In genomic region chr7:63937236-63938065, GRCm38 (mm10) we compare ENCODE assay signal across 8 mouse cellular contexts. TPM values are rescaled to one million over a fixed set of nuclear protein-coding genes. Genes with fewer than 3 reads are reported as not detected.
DNase-seq lines count a peak whose midpoint lies in the region; ATAC-seq lines count a peak whose summit lies in the region.

No protein-coding gene starts in this region.

- H3K27me3 ChIP-seq in forebrain, embryonic 11.5 days (ENCODE audit: control insufficient read depth, insufficient read depth, low read length): 0 out of 2 replicates have a peak, but pooled peaks cover 2% of the 10 kb centered on the region

- peak; percentile 81 for DNase-seq in ES-CJ7 (ENCODE audit: low read depth, low spot score)
- peak; percentile 78 for DNase-seq in c-Kit-positive CD71-negative TER-119-negative erythroid progenitor cells, embryonic 14.5 days (ENCODE audit: low read depth)
- DNase-seq in forebrain, embryonic 11.5 days (ENCODE audit: low spot score): peak; percentile 89
- DNase-seq in heart, postnatal 25 days (ENCODE audit: low spot score): peak; percentile 90
- peak; percentile 67 to 76 for DNase-seq in layer of hippocampus, postnatal 10 days (ENCODE audit: low spot score in 2 of 2)
- DNase-seq in lung, postnatal 4 days: peak; percentile 94 to 98
- peak; percentile 87 for DNase-seq in retina, postnatal 1 day
- DNase-seq in urinary bladder, postnatal 10 days (ENCODE audit: low spot score): peak; percentile 53

- H3K36me3 ChIP-seq in forebrain, embryonic 11.5 days (ENCODE audit: control insufficient read depth, insufficient read depth, low read length): no peaks in the 10 kb centered on the region

- H3K27ac ChIP-seq in forebrain, embryonic 11.5 days (ENCODE audit: low read depth, low read length): peak overlapping the region; percentile 74

- peaks cover 12% of the 10 kb centered on the region for H3K4me1 ChIP-seq in forebrain, embryonic 11.5 days (replicated peaks; ENCODE audit: control insufficient read depth, insufficient read depth, low read length)

- peak; percentile 35 for ATAC-seq in forebrain, embryonic 11.5 days (replicated peaks; ENCODE audit: low FRiP score)

- intact Hi-C loops in heart, postnatal 25 days (cut with DNase I): loop anchor here (2.0 to 5.0 kb wide), 5 partner anchors 27 to 217 kb away; no protein-coding TSS in a partner anchor

- under 1% methylated on average over 72 of the region's 88 CpGs for WGBS in forebrain, embryonic 11.5 days

- H3K9me3 ChIP-seq in forebrain, embryonic 11.5 days (ENCODE audit: control insufficient read depth, low read length): no peaks in the 10 kb centered on the region

- H3K4me2 ChIP-seq in forebrain, embryonic 11.5 days (ENCODE audit: low read depth, low read length, severe bottlenecking): peak overlapping the region; percentile 88

- H3K9ac ChIP-seq in forebrain, embryonic 11.5 days (ENCODE audit: low read length): peak overlapping the region; percentile 90

- H3K4me3 ChIP-seq in forebrain, embryonic 11.5 days (ENCODE audit: low read depth, low read length): peak overlapping the region; percentile 86

RNA-seq across cellular contexts. Expression of gene Klf13, which starts 1.3 kb away (rescaled TPM):
- 26.6 and 28.1 TPM in 2 replicates for polyA plus RNA-seq in forebrain, embryonic 11.5 days (2014; fragmentation: Nextera tagmentation; extraction: Ambion mirVana)
- 10 to 100 TPM; 43.8 to 63.8 TPM for total RNA-seq in heart, postnatal 25 days (2021)
- total RNA-seq in layer of hippocampus, postnatal 10 days (2021): 100 to 1,000 TPM; 129 to 136 TPM

RNA-seq across cellular contexts. Expression of gene E030018B13Rik, which starts 20.8 kb away (rescaled TPM):
- not detected in 2 replicates for polyA plus RNA-seq in forebrain, embryonic 11.5 days (2014; fragmentation: Nextera tagmentation; extraction: Ambion mirVana)
- not detected for total RNA-seq in heart, postnatal 25 days (2021)
- not detected for total RNA-seq in layer of hippocampus, postnatal 10 days (2021)

Comparison
In these comparisons a context has a peak if more than half of its experiments do, and no peak if none do; other contexts are left out.
1. Peak in every context shown above with its lines: DNase-seq, ATAC-seq, H3K4me3 ChIP-seq and H3K27ac ChIP-seq.